Mouse (Mus musculus) CD4-positive naive resting alpha-beta T cell, adult 57 days (primary cell): ENCODE data around the gene Olfr1200. TPM values are rescaled to one million over a fixed set of nuclear protein-coding genes. Genes with fewer than 3 reads are reported as not detected.

ENCODE experiments used
- total RNA-seq: library from RNA; stranded (reverse); gene quantifications from one replicate; pipeline ENCODE4 v1.2.4, GENCODE M21; 2023

The Olfr1200 gene
- total RNA-seq: not detected

DNA sequence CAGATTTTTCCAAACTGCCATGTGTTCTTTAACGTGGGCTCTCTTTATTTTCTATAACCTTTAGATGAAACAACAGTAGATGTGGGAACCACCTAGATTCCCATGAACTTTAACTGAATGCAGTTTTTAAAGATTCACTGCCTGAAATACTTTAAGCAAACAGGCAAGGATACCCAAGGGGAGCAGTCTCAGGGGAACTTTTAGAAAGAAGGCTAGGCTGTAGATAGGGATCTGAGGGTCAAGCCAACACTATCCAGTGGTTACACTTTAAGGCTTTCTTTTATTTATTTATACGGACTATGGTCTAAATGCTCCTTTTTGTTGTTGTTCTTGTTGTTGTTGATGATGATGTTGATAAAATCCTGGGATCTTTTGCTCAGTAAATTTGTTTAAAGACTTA, at the start of gene Olfr1200:
TSS of gene Olfr1200 (minus strand) at position 101 of the 400 bp plus-strand sequence.

DNA sequence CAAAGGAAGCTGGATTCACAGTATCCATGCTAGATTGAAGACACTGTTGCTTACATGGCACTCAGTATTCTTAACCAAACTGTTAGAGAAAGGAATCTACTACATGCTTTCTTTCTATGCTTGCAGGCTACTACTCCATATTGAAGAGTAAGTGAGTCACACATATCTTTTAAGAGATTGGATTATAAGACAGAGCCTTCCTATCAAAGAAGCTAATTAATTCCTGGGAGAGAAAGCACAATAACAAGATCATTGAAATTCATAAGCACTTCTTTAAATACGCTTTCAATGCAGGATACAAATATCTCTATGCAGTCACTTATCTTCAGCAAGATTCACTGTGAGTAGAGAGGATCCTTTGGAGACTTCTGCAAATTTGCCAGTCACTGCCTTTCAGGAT, 43.9 kb upstream of the Olfr1200 start, which contains the start of gene Olfr1202:
TSS of gene Olfr1202 (plus strand) at position 301 of the 400 bp plus-strand sequence.

DNA sequence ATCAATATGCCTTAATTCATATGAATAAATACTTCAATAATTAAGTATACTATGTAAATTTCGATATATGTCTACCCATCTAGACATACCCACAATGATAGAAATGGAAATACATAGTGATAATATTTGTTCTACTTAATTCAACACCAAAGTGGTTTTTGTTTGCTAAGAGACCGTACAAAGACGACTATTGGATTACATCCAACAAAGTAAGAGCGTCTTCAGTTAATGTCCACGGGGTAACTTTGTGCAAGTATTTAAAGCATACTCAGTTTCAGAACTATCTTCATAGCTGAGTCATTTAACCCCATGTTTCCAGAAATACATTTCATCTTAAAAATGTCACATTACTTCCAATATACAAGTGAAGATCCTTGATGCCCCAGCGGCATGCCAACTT, 22.4 kb upstream of the Olfr1200 start, which contains the start of gene Olfr1201:
TSS of gene Olfr1201 (plus strand) at position 301 of the 400 bp plus-strand sequence.

DNA sequence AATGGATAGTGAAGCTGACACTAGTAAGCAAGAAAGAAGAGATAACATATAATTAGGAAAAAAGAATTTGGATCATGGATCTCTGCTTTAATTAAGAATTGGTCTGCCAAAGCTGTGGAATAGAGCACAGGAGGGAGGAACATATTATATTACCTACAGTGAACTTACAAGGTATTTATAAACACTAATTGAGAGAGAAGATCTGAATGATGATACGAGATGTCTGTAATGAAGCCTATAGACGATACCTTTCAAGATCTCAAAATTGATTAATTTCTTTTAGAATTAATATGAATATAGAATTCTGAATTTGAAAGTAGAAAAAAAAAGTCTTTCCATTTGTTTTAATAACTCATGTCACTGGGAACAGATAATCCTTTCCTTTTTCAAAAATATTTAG, 9.9 kb downstream of the Olfr1200 start, which contains the start of gene Olfr1199:
TSS of gene Olfr1199 (minus strand) at position 101 of the 400 bp plus-strand sequence.

DNA sequence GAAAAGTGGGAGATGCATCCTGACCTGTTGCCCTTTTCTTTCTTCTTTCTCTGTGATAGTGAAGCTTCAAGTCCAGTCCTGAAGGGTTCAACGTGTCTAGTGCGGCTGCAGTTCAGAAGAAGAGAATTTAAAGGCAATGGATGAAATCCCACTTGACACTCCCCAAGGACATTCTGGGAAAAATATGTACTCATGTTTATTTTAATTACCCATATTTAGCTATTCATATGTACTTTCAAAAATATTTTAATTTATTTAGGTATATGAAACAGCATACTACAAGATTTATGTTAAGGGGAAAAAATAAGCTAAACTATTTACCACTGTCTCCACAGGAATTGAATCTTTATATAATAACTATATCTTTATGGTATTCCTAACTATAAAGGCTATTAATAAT, 19.0 kb downstream of the Olfr1200 start, which contains the start of gene Olfr1198:
TSS of gene Olfr1198 (minus strand) at position 101 of the 400 bp plus-strand sequence.

GRCm38 (mm10) chr2:88732266-88732665, 38.0 kb downstream of the Olfr1200 start, which contains the start of gene Olfr1197:
Gene Olfr1197 (minus strand): TSS chr2:88732366.

Other genes starting within 250 kb of the Olfr1200 start
- not detected for gene Olfr1188, start 213.6 kb downstream of the Olfr1200 start, total RNA-seq
- gene Olfr1189, start 184.0 kb downstream of the Olfr1200 start, total RNA-seq: not detected
- gene Olfr1191-ps1, start 129.9 kb downstream of the Olfr1200 start, total RNA-seq: 0.09 TPM
- gene Olfr1192-ps1, start 122.0 kb downstream of the Olfr1200 start, total RNA-seq: not detected
- gene Olfr1193, start 94.9 kb downstream of the Olfr1200 start, total RNA-seq: not detected
- gene Olfr1195, start 81.3 kb downstream of the Olfr1200 start, total RNA-seq: not detected
- gene Olfr1196, start 65.9 kb downstream of the Olfr1200 start, total RNA-seq: not detected
- gene Olfr1197, start 38.1 kb downstream of the Olfr1200 start, total RNA-seq: not detected
- not detected for gene Olfr1198, start 19.1 kb downstream of the Olfr1200 start, total RNA-seq
- not detected for gene Olfr1199, start 10.0 kb downstream of the Olfr1200 start, total RNA-seq
- gene Olfr1201, start 22.5 kb upstream of the Olfr1200 start, total RNA-seq: not detected
- not detected for gene Olfr1202, start 44.0 kb upstream of the Olfr1200 start, total RNA-seq
- not detected for gene Olfr1205, start 59.2 kb upstream of the Olfr1200 start, total RNA-seq
- gene Olfr1204, start 78.8 kb upstream of the Olfr1200 start, total RNA-seq: not detected
- gene Olfr1206, start 92.7 kb upstream of the Olfr1200 start, total RNA-seq: not detected
- not detected for gene Olfr1208, start 131.8 kb upstream of the Olfr1200 start, total RNA-seq
- not detected for gene Olfr1209, start 144.7 kb upstream of the Olfr1200 start, total RNA-seq
- gene Olfr1211, start 167.6 kb upstream of the Olfr1200 start, total RNA-seq: not detected
- gene Olfr1212, start 183.5 kb upstream of the Olfr1200 start, total RNA-seq: not detected
- not detected for gene Gm13762, start 209.8 kb upstream of the Olfr1200 start, total RNA-seq
- gene Olfr1214, start 222.2 kb upstream of the Olfr1200 start, total RNA-seq: not detected
- not detected for gene Olfr1215, start 236.5 kb upstream of the Olfr1200 start, total RNA-seq
- not detected for gene Olfr1216, start 247.9 kb upstream of the Olfr1200 start, total RNA-seq